Mouse (Mus musculus) bone marrow macrophage, adult 2 months (primary cell): ENCODE data around the gene Mstn. TPM values are rescaled to one million over a fixed set of nuclear protein-coding genes. Genes with fewer than 3 reads are reported as not detected.

Experiments
- H3K27ac ChIP-seq: 2 replicates; pipeline ENCODE4 v1.5.1; 2012; ENCODE audit warnings: low read depth, low read length; ENCODE audit not compliant: insufficient read depth
- H3K4me1 ChIP-seq: 2 replicates; pipeline ENCODE4 v1.6.1; 2012; ENCODE audit warnings: low read length; ENCODE audit not compliant: control insufficient read depth, insufficient read depth
- H3K4me3 ChIP-seq: 2 replicates; pipeline ENCODE4 v1.5.1; 2012; ENCODE audit warnings: mild to moderate bottlenecking, low read length, moderate library complexity; ENCODE audit not compliant: insufficient read depth
- CTCF ChIP-seq: IDR thresholded peaks from 2 replicates; pipeline ENCODE4 v1.5.1; 2012; ENCODE audit warnings: low read depth, mild to moderate bottlenecking, low read length, moderate library complexity
- POLR2A ChIP-seq: IDR thresholded peaks from 2 replicates; pipeline ENCODE4 v1.6.1; 2012; ENCODE audit warnings: mild to moderate bottlenecking, low read depth, low read length, borderline replicate concordance
- polyA plus RNA-seq: library from polyadenylated mRNA; stranded (reverse); fragments of >200 nt; gene quantifications from 2 replicates; pipeline ENCODE4 v1.2.4, GENCODE M21; 2012; ENCODE audit not compliant: missing spikeins, insufficient read depth, insufficient read length

Gene Mstn
- polyA plus RNA-seq, 1 experiment, result not detected

DNA sequence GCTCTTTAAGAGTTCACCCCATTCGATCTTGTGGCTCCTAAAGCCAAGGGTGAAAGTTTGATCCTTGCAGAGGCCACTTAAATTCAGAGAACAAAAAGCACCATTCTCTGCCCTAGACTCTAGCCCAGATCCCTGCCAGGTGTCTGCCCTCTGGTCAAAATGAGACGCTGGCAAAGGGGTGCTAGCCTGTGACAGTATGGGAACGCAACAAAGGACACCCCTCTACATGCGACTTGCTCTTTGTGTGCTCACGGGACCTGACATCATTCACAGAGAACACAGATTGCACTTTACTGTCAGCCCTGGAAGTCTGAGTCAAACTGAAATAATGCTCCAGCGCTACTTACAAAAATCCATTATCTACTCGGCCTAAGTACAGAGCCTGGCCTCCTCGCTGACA is 941 bp upstream of the Mstn start:
- Histone ChIP-seq H3K27ac (no peak overlapping the region), H3K4me1 (no peaks in the 10 kb centered on the region), H3K4me3 (no peak overlapping the region)
- TF ChIP-seq CTCF (no peak), POLR2A (no peak)

DNA sequence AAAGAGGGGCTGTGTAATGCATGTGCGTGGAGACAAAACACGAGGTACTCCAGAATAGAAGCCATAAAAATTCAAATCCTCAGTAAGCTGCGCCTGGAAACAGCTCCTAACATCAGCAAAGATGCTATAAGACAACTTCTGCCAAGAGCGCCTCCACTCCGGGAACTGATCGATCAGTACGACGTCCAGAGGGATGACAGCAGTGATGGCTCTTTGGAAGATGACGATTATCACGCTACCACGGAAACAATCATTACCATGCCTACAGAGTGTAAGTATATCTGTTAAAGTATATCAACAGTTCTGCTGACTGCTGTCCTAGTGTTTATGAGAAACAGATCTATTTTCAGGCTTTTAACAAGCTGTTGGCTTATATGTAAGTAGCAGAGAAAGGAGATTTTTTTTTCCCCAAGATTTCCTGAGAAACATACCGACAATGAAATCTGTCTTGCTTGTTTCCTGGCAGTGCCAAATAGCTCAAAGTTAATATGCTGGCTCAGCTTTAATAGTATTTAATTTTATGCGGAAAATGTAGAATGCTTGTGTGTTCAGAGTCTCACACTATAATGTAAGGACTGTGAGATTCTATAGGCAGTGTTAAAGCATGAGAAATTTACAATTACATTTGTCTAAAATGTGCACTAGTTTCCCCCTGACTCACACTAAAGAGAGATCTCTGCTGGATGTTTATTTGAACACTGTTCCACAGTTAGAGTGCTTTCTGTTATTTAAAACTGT is 600 bp downstream of the Mstn start:
- Histone ChIP-seq H3K27ac (no peak overlapping the region), H3K4me3 (no peak overlapping the region), H3K4me1 (no peaks in the 10 kb centered on the region)
- no peak for TF ChIP-seq POLR2A
- TF ChIP-seq CTCF, result no peak

DNA sequence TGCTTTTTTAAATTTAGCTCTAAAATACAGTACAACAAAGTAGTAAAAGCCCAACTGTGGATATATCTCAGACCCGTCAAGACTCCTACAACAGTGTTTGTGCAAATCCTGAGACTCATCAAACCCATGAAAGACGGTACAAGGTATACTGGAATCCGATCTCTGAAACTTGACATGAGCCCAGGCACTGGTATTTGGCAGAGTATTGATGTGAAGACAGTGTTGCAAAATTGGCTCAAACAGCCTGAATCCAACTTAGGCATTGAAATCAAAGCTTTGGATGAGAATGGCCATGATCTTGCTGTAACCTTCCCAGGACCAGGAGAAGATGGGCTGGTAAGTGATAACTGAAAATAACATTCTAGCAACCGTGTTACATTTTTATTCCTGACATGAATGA is 2.5 kb downstream of the Mstn start:
- Histone ChIP-seq H3K4me1 (no peaks in the 10 kb centered on the region), H3K4me3 (no peak overlapping the region), H3K27ac (no peak overlapping the region)
- TF ChIP-seq POLR2A, result no peak
- TF ChIP-seq CTCF, result no peak

DNA sequence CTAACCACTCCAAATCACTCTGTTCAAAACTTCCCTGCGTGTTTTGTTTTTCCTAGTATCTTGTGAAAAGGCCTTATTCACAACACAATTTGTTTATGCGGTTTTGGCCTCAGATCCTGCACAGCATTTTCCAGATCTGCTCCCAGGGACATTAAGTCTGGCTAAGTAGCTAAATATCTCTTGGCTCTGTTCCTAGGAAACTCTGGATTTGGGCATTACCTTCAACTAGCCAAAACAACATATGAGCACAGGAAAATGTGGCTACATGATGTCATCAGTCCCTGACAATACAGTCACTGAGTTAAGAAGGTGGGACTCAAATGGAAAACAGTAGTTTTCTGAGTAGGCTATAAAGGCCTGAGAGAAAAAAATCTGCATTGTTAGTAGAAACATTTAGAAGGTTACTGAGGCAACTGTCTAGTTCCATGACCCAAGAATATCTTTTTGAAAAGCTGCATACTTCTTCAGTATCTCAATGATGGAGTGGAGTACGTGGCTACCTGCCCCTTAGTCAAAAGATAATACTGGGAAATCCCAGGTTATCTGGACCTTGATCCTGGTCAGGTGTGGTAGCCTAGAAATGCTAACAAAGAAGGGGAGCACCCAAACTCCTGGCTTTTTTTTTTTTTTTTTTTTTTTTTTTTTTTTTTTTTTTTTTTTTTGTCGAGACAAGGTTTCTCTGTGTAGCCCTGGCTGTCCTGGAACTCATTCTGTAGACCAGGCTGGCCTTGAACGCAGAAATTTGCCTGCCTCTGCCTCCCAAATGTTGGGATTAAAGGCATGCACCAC is 8.5 kb downstream of the Mstn start:
- Histone ChIP-seq H3K27ac (no peak overlapping the region), H3K4me3 (no peak overlapping the region)
- TF ChIP-seq CTCF (no peak), POLR2A (no peak)

DNA sequence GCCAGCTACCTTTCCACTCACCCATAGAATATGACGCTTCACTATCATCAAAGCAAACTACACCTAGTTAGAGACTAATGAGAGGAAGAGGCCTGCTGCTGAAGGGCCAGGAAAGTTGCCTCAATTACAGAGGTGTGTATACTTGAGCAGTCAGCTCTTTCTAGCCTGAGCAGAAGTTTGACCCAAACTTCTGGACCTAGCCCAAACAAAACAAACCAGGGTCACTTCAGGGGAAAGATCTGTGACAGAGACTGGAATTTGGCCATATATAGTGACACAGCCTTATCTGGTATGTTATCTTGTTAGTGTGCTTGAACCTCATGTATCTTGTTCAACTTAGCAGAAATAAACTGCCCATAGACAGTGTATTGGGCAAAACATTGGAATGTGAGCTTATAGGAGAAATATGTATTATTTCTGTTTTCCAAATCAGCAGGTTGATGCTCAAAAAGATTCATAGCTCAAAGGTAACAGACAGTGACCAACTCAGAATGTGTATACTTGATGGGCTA is 9.3 kb downstream of the Mstn start:
- no peak overlapping the region for H3K4me3 ChIP-seq
- H3K4me1 ChIP-seq, result no peaks in the 10 kb centered on the region
- TF ChIP-seq CTCF, result no peak
- TF ChIP-seq POLR2A, result no peak
- H3K27ac ChIP-seq, result no peak overlapping the region

More for the DNA sequence above, 8.5 kb downstream of the Mstn start:
- no peaks in the 10 kb centered on the region for H3K4me1 ChIP-seq

DNA sequence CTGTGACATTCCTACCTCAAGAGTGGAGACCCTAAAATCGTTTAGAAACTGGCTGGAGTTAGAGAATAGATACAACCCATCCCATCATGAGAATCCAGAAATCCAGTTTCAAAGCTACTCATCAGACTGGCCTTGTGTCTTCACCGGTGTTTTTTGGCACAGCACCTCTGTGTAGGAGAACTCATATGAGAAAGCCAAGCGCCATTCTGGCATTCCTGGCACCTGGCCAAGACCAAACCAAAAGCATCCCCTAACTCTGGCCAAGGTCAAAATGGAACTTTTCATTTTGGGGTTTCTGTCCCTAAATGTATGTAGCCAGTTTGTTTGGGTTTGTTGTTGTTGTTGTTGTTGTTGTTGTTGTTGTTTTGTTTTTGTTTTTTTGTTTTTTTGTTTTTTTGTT is 15.2 kb downstream of the Mstn start:
- Histone ChIP-seq H3K4me1 (no peaks in the 10 kb centered on the region), H3K4me3 (no peak overlapping the region), H3K27ac (no peak overlapping the region)
- TF ChIP-seq POLR2A (no peak), CTCF (no peak)

DNA sequence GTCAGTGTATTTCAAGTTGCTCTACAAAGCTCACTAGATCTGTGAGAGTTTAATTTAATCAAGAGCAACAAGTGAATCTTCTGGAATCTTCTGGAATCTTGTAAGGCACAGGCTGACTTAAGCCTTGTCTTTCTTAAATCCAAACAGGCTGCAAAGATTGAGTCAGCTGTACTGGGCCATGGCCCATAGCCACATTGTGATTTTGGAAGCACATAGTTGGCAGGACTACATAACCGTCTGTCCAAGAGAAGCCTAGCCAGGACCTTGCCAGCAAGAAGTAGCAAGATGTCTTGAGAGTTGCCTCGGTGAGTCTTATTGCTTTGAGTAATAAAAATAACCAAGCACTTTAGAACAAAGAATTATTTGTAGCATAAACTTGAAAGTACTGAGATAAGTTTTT is 18.4 kb downstream of the Mstn start:
- H3K4me3 ChIP-seq, result no peak overlapping the region
- TF ChIP-seq POLR2A (no peak), CTCF (no peak)
- H3K27ac ChIP-seq, result no peak overlapping the region
- no peaks in the 10 kb centered on the region for H3K4me1 ChIP-seq

DNA sequence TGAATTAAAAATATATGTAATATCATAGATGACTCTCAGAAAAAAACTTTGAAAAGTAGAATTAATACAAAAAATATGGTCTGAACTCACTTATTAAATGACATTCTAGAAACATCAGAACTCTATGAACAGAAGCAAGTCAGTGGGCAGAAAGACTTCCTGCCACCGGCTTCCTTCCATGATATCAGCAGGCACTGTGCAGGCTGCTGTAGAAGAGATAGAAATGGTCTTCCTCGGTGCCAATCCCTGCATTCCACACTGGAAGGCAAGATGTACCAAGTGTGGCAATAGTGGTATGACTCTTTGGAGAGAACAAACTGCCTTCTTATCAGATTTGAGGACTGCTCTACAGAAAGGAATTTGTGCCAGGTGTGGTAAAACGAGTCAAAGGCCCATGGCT is 19.2 kb downstream of the Mstn start:
- Histone ChIP-seq H3K4me3 (no peak overlapping the region), H3K4me1 (no peaks in the 10 kb centered on the region), H3K27ac (no peak overlapping the region)
- TF ChIP-seq CTCF (no peak), POLR2A (no peak)

DNA sequence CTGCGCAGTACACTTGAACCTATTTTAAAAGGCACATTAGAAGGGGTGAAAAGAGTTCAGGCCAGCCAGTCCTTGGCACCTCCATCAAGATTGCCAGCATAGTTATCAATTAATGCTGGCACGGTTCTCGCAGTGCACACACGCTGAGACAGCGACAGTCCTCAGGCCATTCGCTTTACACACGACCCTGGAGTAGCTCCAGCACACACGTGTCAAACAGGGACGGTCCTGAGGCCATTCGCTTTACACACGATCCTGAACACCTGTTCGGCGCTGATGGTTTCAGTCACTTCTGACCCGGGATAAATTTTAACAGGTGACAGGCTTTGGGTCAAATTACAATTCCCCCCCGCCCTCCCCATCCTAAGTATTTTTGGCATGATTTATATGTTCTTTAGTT is 23.8 kb downstream of the Mstn start:
- no peak for TF ChIP-seq CTCF
- no peak for TF ChIP-seq POLR2A
- Histone ChIP-seq H3K4me1 (no peaks in the 10 kb centered on the region), H3K27ac (no peak overlapping the region), H3K4me3 (no peak overlapping the region)

DNA sequence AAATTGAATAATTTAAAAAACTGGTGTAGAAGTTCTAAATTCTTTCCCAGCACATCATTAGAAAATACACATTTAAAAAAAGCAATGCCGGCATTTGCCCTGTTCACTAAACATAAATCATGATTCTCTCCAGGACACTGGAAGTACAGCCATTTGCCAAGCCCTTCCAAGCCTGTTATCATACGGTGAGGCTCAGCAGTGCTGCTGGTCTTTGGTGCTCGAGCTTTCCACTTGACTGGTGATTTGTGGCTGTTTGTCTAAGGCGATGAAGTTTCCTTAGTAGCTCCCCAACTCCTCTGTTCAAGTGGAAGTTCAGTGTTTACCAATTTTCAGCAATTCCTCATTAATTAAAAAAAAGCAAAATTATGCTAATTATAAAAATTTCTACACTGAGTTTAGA is 24.6 kb downstream of the Mstn start:
- Histone ChIP-seq H3K4me3 (no peak overlapping the region), H3K4me1 (no peaks in the 10 kb centered on the region), H3K27ac (no peak overlapping the region)
- TF ChIP-seq POLR2A (no peak), CTCF (no peak)
